Mouse (Mus musculus): ENCODE results near the gene Pik3ap1. TPM values are rescaled to one million over a fixed set of nuclear protein-coding genes. Genes with fewer than 3 reads are reported as not detected.

The Pik3ap1 gene
- polyA plus RNA-seq, 2 experiments = 1.8 to 3.1 TPM

DNA sequence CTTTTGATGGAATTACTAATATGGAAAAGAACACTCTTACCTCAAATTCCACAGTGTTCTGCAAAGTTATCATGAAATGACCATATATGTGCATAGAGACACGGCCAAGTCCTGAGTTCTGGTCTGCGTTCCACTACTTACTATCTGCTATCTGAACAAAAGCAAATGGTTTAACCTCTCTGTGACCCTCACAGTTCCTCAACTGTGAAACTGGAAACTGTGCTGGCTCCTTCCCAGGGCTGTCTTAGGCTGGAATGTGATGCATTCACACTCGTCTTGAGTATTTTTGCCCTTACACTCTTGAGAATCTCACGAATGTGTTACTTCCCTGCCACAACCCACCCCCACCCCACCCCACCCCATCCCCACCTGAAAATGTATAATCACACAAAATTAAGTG is 135.9 kb downstream of the Pik3ap1 start:
- Histone ChIP-seq H3K4me3 (replicated peaks; ENCODE audit: low read length) (no peak overlapping the region), H3K36me3 (ENCODE audit: control insufficient read depth, insufficient read depth, low read length) (peaks cover 40% of the 10 kb centered on the region), H3K27ac (replicated peaks; ENCODE audit: low read depth, low read length) (no peak overlapping the region), H3K9ac (ENCODE audit: low read depth, low read length, severe bottlenecking) (no peak overlapping the region), H3K9me3 (ENCODE audit: control insufficient read depth, low read length) (no peaks in the 10 kb centered on the region), H3K4me1 (ENCODE audit: control insufficient read depth, insufficient read depth, low read length) (no peaks in the 10 kb centered on the region), H3K4me2 (replicated peaks; ENCODE audit: low read depth, low read length, severe bottlenecking) (no peak overlapping the region), H3K27me3 (ENCODE audit: control insufficient read depth, insufficient read depth, low read length) (no peaks in the 10 kb centered on the region)
- ATAC-seq (ENCODE audit: low FRiP score, low read depth) (no peak), DNase-seq (ENCODE audit: low spot score) (no peak)
- no peak for TF ChIP-seq POLR2A (IDR thresholded peaks at IDR 0.05; ENCODE audit: borderline replicate concordance, extremely low read depth, insufficient read depth, insufficient read length)
- WGBS = 50% methylated on average over 4 of the region's 4 CpGs

GRCm38 (mm10) chr19:41248271-41248670 is 136.6 kb downstream of the Pik3ap1 start:
- WGBS = 90% methylated on average over 3 of the region's 3 CpGs
- peaks cover 41% of the 10 kb centered on the region for H3K36me3 ChIP-seq (ENCODE audit: control insufficient read depth, insufficient read depth, low read length)

GRCm38 (mm10) chr19:41246271-41246670 is 138.6 kb downstream of the Pik3ap1 start:
- H3K9me3 ChIP-seq (ENCODE audit: control insufficient read depth, low read length) = no peaks in the 10 kb centered on the region
- H3K27ac ChIP-seq (replicated peaks; ENCODE audit: low read depth, low read length) = no peak overlapping the region
- H3K4me1 ChIP-seq (ENCODE audit: control insufficient read depth, insufficient read depth, low read length) = no peaks in the 10 kb centered on the region
- no peak for TF ChIP-seq POLR2A (IDR thresholded peaks at IDR 0.05; ENCODE audit: borderline replicate concordance, extremely low read depth, insufficient read depth, insufficient read length)
- no peak overlapping the region for H3K4me2 ChIP-seq (replicated peaks; ENCODE audit: low read depth, low read length, severe bottlenecking)
- peaks cover 58% of the 10 kb centered on the region for H3K36me3 ChIP-seq (ENCODE audit: control insufficient read depth, insufficient read depth, low read length)
- H3K27me3 ChIP-seq (ENCODE audit: control insufficient read depth, insufficient read depth, low read length) = no peaks in the 10 kb centered on the region
- ATAC-seq (ENCODE audit: low FRiP score, low read depth) (no peak), DNase-seq (ENCODE audit: low spot score) (no peak)
- no peak overlapping the region for H3K4me3 ChIP-seq (replicated peaks; ENCODE audit: low read length)
- 95% methylated on average over 4 of the region's 4 CpGs for WGBS
- H3K9ac ChIP-seq (ENCODE audit: low read depth, low read length, severe bottlenecking) = no peak overlapping the region

More at GRCm38 (mm10) chr19:41248271-41248670, 136.6 kb downstream of the Pik3ap1 start:
- no peak overlapping the region for H3K9ac ChIP-seq (ENCODE audit: low read depth, low read length, severe bottlenecking)
- DNase-seq (ENCODE audit: low spot score) (no peak), ATAC-seq (ENCODE audit: low FRiP score, low read depth) (no peak)
- H3K9me3 ChIP-seq (ENCODE audit: control insufficient read depth, low read length) = no peaks in the 10 kb centered on the region
- no peaks in the 10 kb centered on the region for H3K27me3 ChIP-seq (ENCODE audit: control insufficient read depth, insufficient read depth, low read length)
- H3K4me2 ChIP-seq (replicated peaks; ENCODE audit: low read depth, low read length, severe bottlenecking) = no peak overlapping the region
- no peaks in the 10 kb centered on the region for H3K4me1 ChIP-seq (ENCODE audit: control insufficient read depth, insufficient read depth, low read length)
- TF ChIP-seq POLR2A (IDR thresholded peaks at IDR 0.05; ENCODE audit: borderline replicate concordance, extremely low read depth, insufficient read depth, insufficient read length) = no peak
- no peak overlapping the region for H3K4me3 ChIP-seq (replicated peaks; ENCODE audit: low read length)
- no peak overlapping the region for H3K27ac ChIP-seq (replicated peaks; ENCODE audit: low read depth, low read length)

- H3K4me2 ChIP-seq (replicated peaks; ENCODE audit: low read depth, low read length, severe bottlenecking) = no peak overlapping the region
- no peak overlapping the region for H3K4me3 ChIP-seq (replicated peaks; ENCODE audit: low read length)
- H3K27ac ChIP-seq (replicated peaks; ENCODE audit: low read depth, low read length) = no peak overlapping the region
- 72% methylated on average over 6 of the region's 6 CpGs for WGBS
- no peaks in the 10 kb centered on the region for H3K4me1 ChIP-seq (ENCODE audit: control insufficient read depth, insufficient read depth, low read length)
- peaks cover 72% of the 10 kb centered on the region for H3K36me3 ChIP-seq (ENCODE audit: control insufficient read depth, insufficient read depth, low read length)
- no peak for ATAC-seq (ENCODE audit: low FRiP score, low read depth)
- no peak overlapping the region for H3K9ac ChIP-seq (ENCODE audit: low read depth, low read length, severe bottlenecking)
- H3K27me3 ChIP-seq (ENCODE audit: control insufficient read depth, insufficient read depth, low read length) = no peaks in the 10 kb centered on the region
- peak; percentile 74 for DNase-seq (ENCODE audit: low spot score)
- no peak for TF ChIP-seq POLR2A (IDR thresholded peaks at IDR 0.05; ENCODE audit: borderline replicate concordance, extremely low read depth, insufficient read depth, insufficient read length)
- H3K9me3 ChIP-seq (ENCODE audit: control insufficient read depth, low read length) = no peaks in the 10 kb centered on the region
These were observed 140.3 kb downstream of the Pik3ap1 start for GRCm38 (mm10) chr19:41244581-41244980.

- Histone ChIP-seq H3K4me3 (replicated peaks; ENCODE audit: low read length) (no peak overlapping the region), H3K27ac (replicated peaks; ENCODE audit: low read depth, low read length) (no peak overlapping the region), H3K9ac (ENCODE audit: low read depth, low read length, severe bottlenecking) (no peak overlapping the region), H3K36me3 (ENCODE audit: control insufficient read depth, insufficient read depth, low read length) (peaks cover 77% of the 10 kb centered on the region), H3K9me3 (ENCODE audit: control insufficient read depth, low read length) (no peaks in the 10 kb centered on the region), H3K4me2 (replicated peaks; ENCODE audit: low read depth, low read length, severe bottlenecking) (no peak overlapping the region), H3K27me3 (ENCODE audit: control insufficient read depth, insufficient read depth, low read length) (no peaks in the 10 kb centered on the region), H3K4me1 (ENCODE audit: control insufficient read depth, insufficient read depth, low read length) (no peaks in the 10 kb centered on the region)
- TF ChIP-seq POLR2A (IDR thresholded peaks at IDR 0.05; ENCODE audit: borderline replicate concordance, extremely low read depth, insufficient read depth, insufficient read length) = no peak
- no peak for ATAC-seq (ENCODE audit: low FRiP score, low read depth)
- 91% methylated on average over 5 of the region's 5 CpGs for WGBS
- no peak for DNase-seq (ENCODE audit: low spot score)
These were observed 142.9 kb downstream of the Pik3ap1 start for GRCm38 (mm10) chr19:41241997-41242396.

DNA sequence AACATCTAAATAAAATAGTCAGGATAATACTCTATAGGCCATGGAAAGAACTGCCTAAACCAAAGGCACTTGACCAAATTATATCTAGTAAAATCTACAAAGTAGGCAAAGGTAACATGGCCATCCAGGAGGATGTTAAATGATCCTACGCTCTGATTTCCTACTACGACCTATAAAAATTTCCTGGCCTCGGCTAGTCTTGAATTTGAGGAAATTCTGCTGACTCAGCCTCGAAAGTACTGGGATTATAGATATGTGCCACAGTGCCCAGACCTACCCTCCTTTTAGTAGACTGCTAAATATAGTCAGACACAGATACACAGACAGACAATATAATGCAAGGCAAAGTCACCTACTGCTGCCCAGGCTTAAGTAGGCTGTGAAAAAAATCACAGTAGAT is 151.2 kb downstream of the Pik3ap1 start:
- no peaks in the 10 kb centered on the region for H3K4me1 ChIP-seq (ENCODE audit: control insufficient read depth, insufficient read depth, low read length)
- DNase-seq (ENCODE audit: low spot score) = no peak
- no peaks in the 10 kb centered on the region for H3K9me3 ChIP-seq (ENCODE audit: control insufficient read depth, low read length)
- TF ChIP-seq POLR2A (IDR thresholded peaks at IDR 0.05; ENCODE audit: borderline replicate concordance, extremely low read depth, insufficient read depth, insufficient read length) = no peak
- no peak overlapping the region for H3K27ac ChIP-seq (replicated peaks; ENCODE audit: low read depth, low read length)
- peaks cover 73% of the 10 kb centered on the region for H3K36me3 ChIP-seq (ENCODE audit: control insufficient read depth, insufficient read depth, low read length)
- no peak for ATAC-seq (ENCODE audit: low FRiP score, low read depth)
- H3K4me2 ChIP-seq (replicated peaks; ENCODE audit: low read depth, low read length, severe bottlenecking) = no peak overlapping the region
- WGBS = 73% methylated on average over 4 of the region's 4 CpGs
- H3K4me3 ChIP-seq (replicated peaks; ENCODE audit: low read length) = no peak overlapping the region
- H3K9ac ChIP-seq (ENCODE audit: low read depth, low read length, severe bottlenecking) = no peak overlapping the region
- H3K27me3 ChIP-seq (ENCODE audit: control insufficient read depth, insufficient read depth, low read length) = no peaks in the 10 kb centered on the region

Other genes starting within 250 kb of the Pik3ap1 start
- 1.7 and 1.9 TPM in 2 replicates for gene Tll2, start 178.3 kb downstream of the Pik3ap1 start, polyA plus RNA-seq (2012; rRNA removed)
- 0.61 and 1.0 TPM in 2 replicates for gene Tll2, start 178.3 kb downstream of the Pik3ap1 start, polyA plus RNA-seq (2014; fragmentation: Nextera tagmentation; extraction: Ambion mirVana)
- gene Tm9sf3, start 121.1 kb downstream of the Pik3ap1 start, polyA plus RNA-seq (2012; rRNA removed) = 132 and 138 TPM in 2 replicates
- gene Tm9sf3, start 121.1 kb downstream of the Pik3ap1 start, polyA plus RNA-seq (2014; fragmentation: Nextera tagmentation; extraction: Ambion mirVana) = 165 and 166 TPM in 2 replicates
- 2.8 and 3.0 TPM in 2 replicates for gene Lcor, start 97.5 kb upstream of the Pik3ap1 start, polyA plus RNA-seq (2012; rRNA removed)
- gene Lcor, start 97.5 kb upstream of the Pik3ap1 start, polyA plus RNA-seq (2014; fragmentation: Nextera tagmentation; extraction: Ambion mirVana) = 9.5 and 10.1 TPM in 2 replicates
- 1.5 and 2.0 TPM in 2 replicates for gene Gm340, start 197.3 kb upstream of the Pik3ap1 start, polyA plus RNA-seq (2012; rRNA removed)
- gene Gm340, start 197.3 kb upstream of the Pik3ap1 start, polyA plus RNA-seq (2014; fragmentation: Nextera tagmentation; extraction: Ambion mirVana) = 3.1 and 3.9 TPM in 2 replicates